Mouse (Mus musculus) E14TG2a.4 (cell line): ENCODE results near the gene Rnf212.
A peak's percentile ranks its signal among the peaks of the same experiment; 100 is the strongest.

Source experiments
- H3K27me3 ChIP-seq: 2 replicates; pipeline ENCODE4 v1.6.1; 2014; ENCODE audit warnings: low read length, control low read depth; ENCODE audit not compliant: insufficient read depth
- H3K36me3 ChIP-seq: 2 replicates; pipeline ENCODE4 v1.6.1; 2014; ENCODE audit warnings: low read length, control low read depth; ENCODE audit not compliant: insufficient read depth
- H3K4me1 ChIP-seq: replicated peaks from 2 replicates; pipeline ENCODE4 v1.6.1; 2014; ENCODE audit warnings: low read depth, low read length, control low read depth
- H3K4me3 ChIP-seq: replicated peaks from 2 replicates; pipeline ENCODE4 v1.5.1; 2014; ENCODE audit warnings: mild to moderate bottlenecking, low read length
- H3K9me3 ChIP-seq: 2 replicates; pipeline ENCODE4 v1.6.1; 2014; ENCODE audit warnings: low read length, control low read depth
- CTCF ChIP-seq: conservative IDR thresholded peaks from 2 replicates; pipeline ENCODE4 v1.5.1; 2014; ENCODE audit warnings: low read length
- NANOG ChIP-seq: IDR thresholded peaks from 2 replicates; pipeline ENCODE4 v1.6.1; 2014; ENCODE audit warnings: borderline replicate concordance, low read length, mixed read lengths
- POU5F1 ChIP-seq: IDR thresholded peaks from 2 replicates; pipeline ENCODE4 v1.6.1; 2014; ENCODE audit warnings: low read length, borderline replicate concordance

Gene Rnf212

DNA sequence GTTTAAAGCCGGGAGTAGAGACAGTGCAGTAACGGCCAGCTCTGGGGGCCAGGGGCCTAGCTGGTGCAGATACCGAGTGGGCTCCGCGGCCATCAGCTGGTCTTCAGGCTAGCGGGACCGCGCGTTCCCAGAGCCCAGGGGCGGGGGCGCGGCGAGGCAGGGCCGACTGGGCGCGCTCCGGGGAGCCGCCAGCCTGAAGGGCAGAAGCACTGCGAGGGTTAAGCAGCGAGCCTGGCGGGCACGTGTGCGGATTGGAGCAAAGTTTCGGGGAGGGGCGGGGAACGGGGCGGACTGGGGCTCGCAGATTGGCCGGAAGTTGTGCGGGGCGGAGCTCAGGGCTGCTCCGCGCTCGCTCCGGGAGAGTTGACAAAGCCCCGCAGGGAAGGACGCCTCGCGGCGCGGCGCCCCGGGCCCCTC lies 80.9 kb downstream of the Rnf212 start:
- no peak for TF ChIP-seq POU5F1
- no peak for TF ChIP-seq CTCF
- no peak for TF ChIP-seq NANOG
- peaks cover 41% of the 10 kb centered on the region for H3K4me1 ChIP-seq
- H3K4me3 ChIP-seq = peak overlapping the region; percentile 86
- H3K36me3 ChIP-seq = no peaks in the 10 kb centered on the region
- H3K27me3 ChIP-seq = peaks cover 53% of the 10 kb centered on the region
- H3K9me3 ChIP-seq = no peaks in the 10 kb centered on the region

DNA sequence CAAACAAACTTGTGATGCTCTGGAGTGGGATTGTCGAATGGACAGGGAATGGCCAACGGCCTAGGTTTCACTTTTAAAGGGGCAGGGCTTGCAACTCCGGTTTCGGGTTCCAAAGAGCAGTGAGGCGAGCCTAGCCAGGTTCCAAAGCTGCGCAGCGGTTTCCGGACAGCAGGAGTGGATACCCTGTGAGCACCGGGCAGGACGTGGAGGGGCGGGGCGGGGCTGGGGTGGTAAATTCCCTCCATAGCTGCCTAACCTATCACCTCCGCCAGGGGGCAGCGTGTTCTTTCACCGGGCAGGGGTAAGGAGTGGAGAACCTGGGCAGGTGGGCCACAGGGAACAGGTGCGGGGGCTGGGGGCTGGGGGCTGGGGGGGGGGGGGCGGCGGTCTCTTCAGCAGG lies 82.5 kb downstream of the Rnf212 start, which contains the start of gene Fgfrl1:
Fgfrl1 (plus strand) TSS at position 112 of the 400 bp plus-strand sequence.
- peak within 1 kb of the TSS; percentile 56 for H3K4me3 ChIP-seq
- peaks cover 36% of the 10 kb centered on the region for H3K4me1 ChIP-seq
- H3K9me3 ChIP-seq = no peaks in the 10 kb centered on the region
- no peaks in the 10 kb centered on the region for H3K36me3 ChIP-seq
- peak; percentile 30 for TF ChIP-seq CTCF
- no peak for TF ChIP-seq POU5F1
- peaks cover 48% of the 10 kb centered on the region for H3K27me3 ChIP-seq

DNA sequence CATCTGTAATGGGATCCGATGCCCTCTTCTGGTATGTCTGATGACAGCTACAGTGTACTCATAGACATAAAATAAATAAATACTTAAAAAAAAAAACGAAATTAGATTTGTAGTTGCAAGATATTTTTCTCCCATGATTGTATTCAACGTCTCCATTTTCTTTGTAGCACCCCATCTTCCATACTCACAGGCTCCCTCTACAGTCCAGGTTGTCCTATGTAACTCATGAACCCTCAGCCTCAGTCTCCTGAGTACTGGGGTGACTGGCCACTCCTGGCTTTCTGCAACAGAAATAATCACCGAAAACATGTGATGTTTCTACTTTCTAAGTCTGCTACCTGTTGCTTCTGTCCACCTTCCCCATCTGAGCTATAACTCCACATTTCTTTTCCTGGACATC lies 83.6 kb downstream of the Rnf212 start:
- no peaks in the 10 kb centered on the region for H3K36me3 ChIP-seq
- H3K9me3 ChIP-seq = no peaks in the 10 kb centered on the region
- H3K4me1 ChIP-seq = peaks cover 28% of the 10 kb centered on the region
- peaks cover 38% of the 10 kb centered on the region for H3K27me3 ChIP-seq
- H3K4me3 ChIP-seq = no peak overlapping the region
- 0 out of 2 replicates have a peak, but pooled peaks have one; percentile 9 for TF ChIP-seq CTCF
- TF ChIP-seq NANOG = no peak

DNA sequence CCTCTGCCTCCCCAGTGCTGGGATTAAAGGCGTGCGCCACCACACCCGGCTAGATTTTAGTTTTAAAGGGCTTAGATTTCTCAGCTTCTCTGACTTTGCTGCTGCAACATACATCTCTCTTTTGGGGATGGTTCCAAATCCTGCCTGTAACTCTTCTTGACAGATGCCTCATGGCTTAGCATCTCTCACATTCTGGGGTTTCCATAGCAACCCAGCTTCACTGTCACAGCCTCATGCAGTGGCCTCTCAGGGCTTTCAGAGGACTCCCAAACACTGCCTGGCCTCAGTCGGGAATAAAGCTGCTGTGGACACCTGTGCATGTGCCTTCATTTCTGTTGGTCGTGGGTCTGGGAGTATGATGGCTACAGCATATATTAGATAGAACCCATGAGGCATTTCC lies 85.7 kb downstream of the Rnf212 start:
- no peak for TF ChIP-seq CTCF
- no peak for TF ChIP-seq NANOG
- no peak for TF ChIP-seq POU5F1
- H3K4me1 ChIP-seq = peaks cover 16% of the 10 kb centered on the region

DNA sequence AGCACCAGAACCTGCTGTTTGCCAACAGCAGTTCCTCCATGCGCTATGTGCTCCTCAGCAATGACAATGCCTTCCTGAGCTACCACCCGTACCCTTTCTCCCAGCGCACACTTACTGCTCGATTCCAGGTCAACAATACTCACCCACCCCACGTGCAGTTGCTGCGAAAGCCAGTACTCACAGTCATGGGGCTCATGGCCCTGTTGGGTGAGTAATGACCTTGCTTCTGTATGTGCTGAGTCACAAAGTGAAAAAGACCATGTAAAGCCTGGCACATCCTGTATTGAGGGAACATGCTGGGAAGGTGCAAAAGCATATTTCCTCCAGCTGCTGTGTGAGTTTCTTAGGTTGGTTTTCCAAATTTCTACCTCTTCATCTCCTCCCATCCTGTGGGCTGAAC lies 93.9 kb downstream of the Rnf212 start:
- peaks cover 11% of the 10 kb centered on the region for H3K27me3 ChIP-seq
- TF ChIP-seq CTCF (no peak), NANOG (no peak), POU5F1 (no peak)
- H3K4me1 ChIP-seq = peaks cover 25% of the 10 kb centered on the region
- H3K36me3 ChIP-seq = 0 out of 2 replicates have a peak, but pooled peaks cover 3% of the 10 kb centered on the region
- H3K4me3 ChIP-seq = no peak overlapping the region
- no peaks in the 10 kb centered on the region for H3K9me3 ChIP-seq

More for the DNA sequence above, 85.7 kb downstream of the Rnf212 start:
- Histone ChIP-seq H3K27me3 (peaks cover 24% of the 10 kb centered on the region), H3K9me3 (no peaks in the 10 kb centered on the region), H3K36me3 (no peaks in the 10 kb centered on the region), H3K4me3 (no peak overlapping the region)

DNA sequence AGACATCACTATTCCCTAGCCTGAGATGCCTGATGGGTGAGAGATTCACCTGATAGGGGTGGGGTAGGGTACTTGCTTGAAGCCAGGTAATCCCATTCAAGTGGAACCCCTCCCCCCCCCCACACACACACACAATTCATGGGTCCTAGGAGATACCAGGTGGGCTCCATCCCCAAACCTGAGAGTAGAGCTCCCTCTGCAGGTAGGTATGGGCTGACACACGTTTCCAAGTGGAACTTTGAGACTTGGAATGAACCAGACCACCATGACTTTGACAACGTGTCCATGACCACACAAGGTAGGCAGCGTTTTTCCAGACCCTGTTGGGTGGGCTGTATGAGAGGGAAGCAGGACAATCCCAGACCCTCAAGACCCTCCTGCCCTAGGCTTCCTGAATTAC lies 94.9 kb downstream of the Rnf212 start:
- Histone ChIP-seq H3K27me3 (peaks cover 15% of the 10 kb centered on the region), H3K36me3 (0 out of 2 replicates have a peak, but pooled peaks cover 3% of the 10 kb centered on the region), H3K4me1 (peaks cover 25% of the 10 kb centered on the region), H3K4me3 (no peak overlapping the region), H3K9me3 (no peaks in the 10 kb centered on the region)
- TF ChIP-seq NANOG (no peak), CTCF (peak; percentile 29)
